Mouse (Mus musculus) myocyte (in vitro differentiated cells): ENCODE measurements at regions not wholly inside any gene's neighbourhood (a gene's known extent, or its start where the extent isn't known, plus 50 kb on each side); places are given as distances from the start of the nearest gene placed in this dataset.

Experiments
- CEBPB ChIP-seq: IDR thresholded peaks from 2 replicates; pipeline ENCODE4 v1.6.1; 2011; ENCODE audit warnings: mild to moderate bottlenecking, moderate library complexity; ENCODE audit not compliant: poor library complexity, insufficient read depth, severe bottlenecking
- E2F4 ChIP-seq: IDR thresholded peaks from one replicate; pipeline ENCODE4 v1.6.1; 2011; ENCODE audit warnings: mild to moderate bottlenecking, control low read depth, moderate library complexity; ENCODE audit not compliant: insufficient read depth
- MAX ChIP-seq: IDR thresholded peaks from one replicate; pipeline ENCODE4 v1.6.1; 2011; ENCODE audit warnings: low read depth, mild to moderate bottlenecking, control low read depth
- MYOD1 ChIP-seq, 3 experiments: IDR thresholded peaks; one replicate each; pipeline ENCODE4 v1.6.1; 2011; ENCODE audit warnings: control low read depth in 2 of 3, low read depth in 2 of 3, mild to moderate bottlenecking in 2 of 3, moderate library complexity in 1 of 3; ENCODE audit not compliant: insufficient read length in 2 of 3, control insufficient read depth in 1 of 3
- MYOG ChIP-seq, 3 experiments: IDR thresholded peaks; one replicate each; pipeline ENCODE4 v1.6.1; 2011; ENCODE audit warnings: control low read depth in 2 of 3, low read depth in 2 of 3, mild to moderate bottlenecking in 2 of 3; ENCODE audit not compliant: insufficient read length in 2 of 3, control insufficient read depth in 1 of 3, insufficient read depth in 1 of 3
- POLR2A ChIP-seq: IDR thresholded peaks from one replicate; pipeline ENCODE4 v1.6.1; 2011; ENCODE audit warnings: low read depth, mild to moderate bottlenecking, control low read depth, moderate library complexity; ENCODE audit not compliant: insufficient read length
- POLR2AphosphoS2 ChIP-seq: IDR thresholded peaks from one replicate; pipeline ENCODE4 v1.6.1; 2011; ENCODE audit warnings: low read depth, control low read depth; ENCODE audit not compliant: insufficient read length
- REST ChIP-seq: IDR thresholded peaks from one replicate; pipeline ENCODE4 v1.6.1; 2011; ENCODE audit warnings: mild to moderate bottlenecking, control low read depth, moderate library complexity; ENCODE audit not compliant: insufficient read depth, insufficient read length
- SRF ChIP-seq: IDR thresholded peaks from one replicate; pipeline ENCODE4 v1.6.1; 2011; ENCODE audit warnings: low read depth; ENCODE audit not compliant: control insufficient read depth, insufficient read length
- TCF12 ChIP-seq: IDR thresholded peaks from one replicate; pipeline ENCODE4 v1.6.1; 2011; ENCODE audit warnings: mild to moderate bottlenecking, control low read depth; ENCODE audit not compliant: poor library complexity, insufficient read depth, severe bottlenecking
- TCF3 ChIP-seq: IDR thresholded peaks from one replicate; pipeline ENCODE4 v1.6.1; 2011; ENCODE audit warnings: low read depth, control low read depth; ENCODE audit not compliant: insufficient read length
- USF1 ChIP-seq: IDR thresholded peaks from one replicate; pipeline ENCODE4 v1.6.1; 2011; ENCODE audit warnings: low read depth, mild to moderate bottlenecking, control low read depth, moderate library complexity

GRCm38 (mm10) chr11:17743821-17744220 is 209.9 kb downstream of the Etaa1 start:
- TF ChIP-seq TCF12 (no peak), POLR2A (no peak), MYOG (IDR thresholded peaks at IDR 0.05; ENCODE audit: control insufficient read depth in 1 of 3, insufficient read depth in 1 of 3, insufficient read length in 2 of 3, low read depth in 2 of 3) (no peak), REST (no peak), MYOD1 (IDR thresholded peaks at IDR 0.05; ENCODE audit: control insufficient read depth in 1 of 3, insufficient read length in 2 of 3, low read depth in 2 of 3) (no peak), POLR2AphosphoS2 (no peak), USF1 (no peak), MAX (no peak), SRF (no peak), E2F4 (no peak), CEBPB (no peak), TCF3 (no peak)
